Mouse (Mus musculus) kidney, postnatal 14 days (tissue): ENCODE data around the gene Ltb4r2.
A peak's percentile ranks its signal among the peaks of the same experiment; 100 is the strongest.

Source experiments
- DNase-seq: peaks from one replicate; pipeline ENCODE4 v3.0.0; 2022; ENCODE audit warnings: mixed read lengths

The Ltb4r2 gene

GRCm38 (mm10) chr14:55783171-55783957 is 22.1 kb downstream of the Ltb4r2 start:
- DNase-seq: peak; percentile 66

GRCm38 (mm10) chr14:55783958-55784235 is 22.7 kb downstream of the Ltb4r2 start, which contains the start of gene Adcy4:
Gene Adcy4 (minus strand): TSS chr14:55784095.
- peak; percentile 48 for DNase-seq

GRCm38 (mm10) chr14:55785195-55785594 is 24.0 kb downstream of the Ltb4r2 start:
- DNase-seq: peak; percentile 12

GRCm38 (mm10) chr14:55787731-55788130 is 26.5 kb downstream of the Ltb4r2 start:
- DNase-seq: no peak

GRCm38 (mm10) chr14:55788256-55789050 is 27.2 kb downstream of the Ltb4r2 start, which contains the start of gene Ripk3:
Gene Ripk3 (minus strand): TSS chr14:55788865.
- peak; percentile 45 for DNase-seq

GRCm38 (mm10) chr14:55793461-55793860 is 32.2 kb downstream of the Ltb4r2 start:
- DNase-seq: peak; percentile 0

- peak; percentile 2 for DNase-seq
These were observed 32.7 kb downstream of the Ltb4r2 start for GRCm38 (mm10) chr14:55793946-55794345.

GRCm38 (mm10) chr14:55795380-55796163 is 34.3 kb downstream of the Ltb4r2 start:
- peak; percentile 1 for DNase-seq
